Mouse (Mus musculus): ENCODE results near the gene Ssr2. TPM values are rescaled to one million over a fixed set of nuclear protein-coding genes. Genes with fewer than 3 reads are reported as not detected.

The Ssr2 gene
- total and polyA plus RNA-seq, 3 experiments = 346 to 377 (median 364) TPM

DNA sequence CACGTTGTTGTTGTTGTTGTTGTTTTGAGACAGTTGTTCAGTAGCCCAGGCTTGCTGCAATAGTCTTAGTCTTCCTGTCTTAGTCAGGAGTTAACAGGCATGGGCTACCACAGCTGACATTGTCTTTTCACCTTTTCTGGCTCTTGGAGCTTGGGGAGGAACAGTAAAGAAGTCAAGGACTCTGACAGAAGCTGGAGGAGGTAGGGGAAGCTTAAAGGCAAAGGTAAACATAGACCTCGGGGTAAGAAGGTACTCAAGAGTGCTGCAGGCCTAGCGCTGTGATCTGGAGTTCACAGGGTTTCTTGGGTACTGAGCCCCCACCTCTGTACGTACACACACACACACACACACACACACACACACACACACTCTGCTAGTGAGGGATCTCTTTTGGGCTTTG lies 53.1 kb downstream of the Ssr2 start:
- DNase-seq (ENCODE audit: extremely low read depth) = no peak
- Histone ChIP-seq H3K36me3 (replicated peaks in 1 of 2; ENCODE audit: control insufficient read depth in 1 of 2, insufficient read depth in 1 of 2, low read length in 1 of 2) (peaks cover 59 to 92% of the 10 kb centered on the region in 2 experiments), H3K27me3 (replicated peaks) (no peaks in the 10 kb centered on the region), H3K27ac (ENCODE audit: insufficient read depth, low read depth) (no peak overlapping the region), H3K4me2 (ENCODE audit: insufficient read depth, low read depth, poor library complexity, severe bottlenecking) (no peak overlapping the region), H3K79me2 (replicated peaks; ENCODE audit: control insufficient read depth, extremely low read depth, insufficient read depth, poor library complexity, severe bottlenecking) (peaks cover 53% of the 10 kb centered on the region), H3K4me1 (ENCODE audit: control insufficient read depth in 1 of 2, insufficient read depth in 2 of 2) (peaks cover 8 to 63% of the 10 kb centered on the region in 2 experiments), H3K9me3 (replicated peaks; ENCODE audit: low read length) (no peaks in the 10 kb centered on the region), H3K9ac (ENCODE audit: insufficient read depth, low read depth) (no peak overlapping the region), H3K4me3 (replicated peaks in 1 of 3; ENCODE audit: low read depth in 2 of 3, low read length in 2 of 3, poor library complexity in 1 of 3) (no peak overlapping the region)
- dilution Hi-C loops (cut with MboI; ENCODE audit: extremely low pct_ligation_motif_present, extremely low pct_unique_long_range_greater_than_20kb, low sequenced_read_pairs) = no loop called here
- TF ChIP-seq JUND (conservative IDR thresholded peaks at IDR 0.05; ENCODE audit: low read depth, low read length) = no peak
- no peak for TF ChIP-seq TCF12 (IDR thresholded peaks at IDR 0.05; ENCODE audit: low read depth, low read length)
- no peak for TF ChIP-seq SIN3A (IDR thresholded peaks at IDR 0.05; ENCODE audit: low read length)
- TF ChIP-seq RAD21 (IDR thresholded peaks at IDR 0.05; ENCODE audit: low read depth, low read length) = no peak
- no peak for TF ChIP-seq PAX5 (IDR thresholded peaks at IDR 0.05; ENCODE audit: low read length)
- TF ChIP-seq KAT2A (IDR thresholded peaks at IDR 0.05; ENCODE audit: insufficient replicate concordance, low read length) = no peak
- TF ChIP-seq EP300 (IDR thresholded peaks at IDR 0.05; ENCODE audit: low read length) = no peak
- TF ChIP-seq CTCF (conservative IDR thresholded peaks at IDR 0.05 in 1 of 2, IDR thresholded peaks at IDR 0.05 in 1 of 2; ENCODE audit: low read depth in 2 of 2, low read length in 2 of 2) = no peak
- no peak for TF ChIP-seq CHD2 (IDR thresholded peaks at IDR 0.05; ENCODE audit: low read length)
- in situ Hi-C loops (cut with MboI; ENCODE audit: low pct_ligation_motif_present, low pct_unique_long_range_greater_than_20kb, low sequenced_read_pairs) = no loop called here

DNA sequence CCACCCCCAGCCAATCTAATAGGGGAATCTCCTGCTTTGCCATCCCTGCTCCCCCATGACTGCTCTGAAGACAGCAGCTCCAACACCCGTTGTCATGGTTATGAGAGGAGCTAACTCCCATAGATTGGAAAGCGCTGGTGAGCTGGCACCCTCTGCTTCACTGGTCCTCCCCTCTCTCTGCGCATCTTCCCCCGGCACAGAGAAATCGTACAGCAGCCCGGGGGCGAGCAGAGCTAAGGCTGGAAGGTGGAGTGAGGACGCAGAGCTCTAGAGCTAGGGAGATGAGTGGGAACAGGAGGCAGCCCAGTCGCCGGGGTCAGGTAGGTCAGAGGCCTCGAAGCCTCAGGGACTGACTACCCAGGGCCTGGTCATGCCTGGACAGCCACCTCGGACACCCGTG lies 53.6 kb downstream of the Ssr2 start:
- H3K79me2 ChIP-seq (replicated peaks; ENCODE audit: control insufficient read depth, extremely low read depth, insufficient read depth, poor library complexity, severe bottlenecking) = peaks cover 49% of the 10 kb centered on the region
- H3K27ac ChIP-seq (ENCODE audit: insufficient read depth, low read depth) = no peak overlapping the region
- no peak for DNase-seq (ENCODE audit: extremely low read depth)
- no peak overlapping the region for H3K4me2 ChIP-seq (ENCODE audit: insufficient read depth, low read depth, poor library complexity, severe bottlenecking)
- dilution Hi-C loops (cut with MboI; ENCODE audit: extremely low pct_ligation_motif_present, extremely low pct_unique_long_range_greater_than_20kb, low sequenced_read_pairs) (no loop called here), in situ Hi-C loops (cut with MboI; ENCODE audit: low pct_ligation_motif_present, low pct_unique_long_range_greater_than_20kb, low sequenced_read_pairs) (no loop called here)
- H3K27me3 ChIP-seq (replicated peaks) = no peaks in the 10 kb centered on the region
- H3K4me3 ChIP-seq (replicated peaks in 1 of 3; ENCODE audit: low read depth in 2 of 3, low read length in 2 of 3, poor library complexity in 1 of 3) = no peak overlapping the region
- H3K36me3 ChIP-seq (replicated peaks in 1 of 2; ENCODE audit: control insufficient read depth in 1 of 2, insufficient read depth in 1 of 2, low read length in 1 of 2) = peaks cover 62 to 92% of the 10 kb centered on the region in 2 experiments
- TF ChIP-seq RAD21 (IDR thresholded peaks at IDR 0.05; ENCODE audit: low read depth, low read length) = no peak
- no peak for TF ChIP-seq BHLHE40 (IDR thresholded peaks at IDR 0.05; ENCODE audit: low read depth, low read length)
- no peak for TF ChIP-seq MYC (IDR thresholded peaks at IDR 0.05; ENCODE audit: low read depth, low read length)
- TF ChIP-seq RCOR1 (conservative IDR thresholded peaks at IDR 0.05; ENCODE audit: low read depth, low read length) = no peak
- no peak for TF ChIP-seq MXI1 (IDR thresholded peaks at IDR 0.05; ENCODE audit: low read depth, low read length)
- TF ChIP-seq ZC3H11A (IDR thresholded peaks at IDR 0.05; ENCODE audit: low read depth, low read length) = no peak
- no peak for TF ChIP-seq NRF1 (IDR thresholded peaks at IDR 0.05; ENCODE audit: low read depth, low read length)
- no peak for TF ChIP-seq NELFE (IDR thresholded peaks at IDR 0.05; ENCODE audit: low read depth, low read length)
- H3K9me3 ChIP-seq (replicated peaks; ENCODE audit: low read length) = no peaks in the 10 kb centered on the region
- no peak overlapping the region for H3K9ac ChIP-seq (ENCODE audit: insufficient read depth, low read depth)
- peaks cover 4 to 58% of the 10 kb centered on the region in 2 experiments for H3K4me1 ChIP-seq (ENCODE audit: control insufficient read depth in 1 of 2, insufficient read depth in 2 of 2)

All from CH12.LX (cell line).